Mouse (Mus musculus) thymus, adult 2 months (tissue): ENCODE measurements at regions not wholly inside any gene's neighbourhood (a gene's known extent, or its start where the extent isn't known, plus 50 kb on each side); places are given as distances from the start of the nearest gene placed in this dataset.

Source experiments
- CTCF ChIP-seq: fragments of 200-500 bp; IDR thresholded peaks from 2 replicates; pipeline ENCODE4 v1.5.1; 2012; ENCODE audit warnings: mild to moderate bottlenecking, control low read depth, low read length, moderate library complexity, borderline replicate concordance; ENCODE audit not compliant: control insufficient read depth, poor library complexity, insufficient read depth; ENCODE audit errors: extremely low read depth
- POLR2A ChIP-seq: fragments of 200-500 bp; IDR thresholded peaks from 2 replicates; pipeline ENCODE4 v1.6.1; 2012; ENCODE audit warnings: mild to moderate bottlenecking, low read length, control low read depth, moderate library complexity; ENCODE audit not compliant: control insufficient read depth, poor library complexity, insufficient read depth; ENCODE audit errors: extremely low read depth

- TF ChIP-seq CTCF: no peak
- TF ChIP-seq POLR2A: no peak
Measured at GRCm38 (mm10) chr4:105308971-105309488, 151.9 kb downstream of the Plpp3 start.
